Mouse (Mus musculus) layer of hippocampus, adult 18-20 months (tissue): ENCODE data around the gene Gpx4. TPM values are rescaled to one million over a fixed set of nuclear protein-coding genes. Genes with fewer than 3 reads are reported as not detected.

Experiments used
- DNase-seq, 2 experiments: peaks; one replicate each; pipeline ENCODE4 v3.0.0; 2022; ENCODE audit warnings: low spot score in 2 of 2
- total RNA-seq, 2 experiments: library from RNA; stranded (reverse); gene quantifications; 2 replicates each; pipeline ENCODE4 v1.2.3; 2021

The Gpx4 gene
- total RNA-seq, 2 experiments from 2014 or later: 509 to 545 TPM

GRCm38 (mm10) chr10:80102216-80102915, 55.4 kb downstream of the Gpx4 start:
- peak; percentile 64 to 77 for DNase-seq

DNA sequence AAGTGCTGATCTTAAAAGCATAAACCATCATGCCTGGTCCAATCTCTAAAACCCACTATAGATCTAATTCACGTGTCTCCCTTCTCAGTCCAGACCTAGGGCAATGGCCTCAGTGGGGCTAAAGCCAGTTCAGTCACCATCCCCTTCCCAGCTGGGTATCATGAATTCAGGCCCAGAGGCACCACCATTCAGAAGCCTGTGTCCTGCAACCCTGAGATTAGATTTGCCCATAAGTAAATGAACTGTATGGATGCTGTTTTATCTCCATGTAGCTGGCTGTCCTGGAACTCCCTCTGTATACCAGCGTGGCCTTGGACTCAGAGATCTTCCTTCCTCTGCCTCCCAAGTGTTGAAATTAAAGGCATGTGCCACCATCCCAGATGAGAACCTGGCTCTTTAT, 56.1 kb downstream of the Gpx4 start:
- no peak for DNase-seq

DNA sequence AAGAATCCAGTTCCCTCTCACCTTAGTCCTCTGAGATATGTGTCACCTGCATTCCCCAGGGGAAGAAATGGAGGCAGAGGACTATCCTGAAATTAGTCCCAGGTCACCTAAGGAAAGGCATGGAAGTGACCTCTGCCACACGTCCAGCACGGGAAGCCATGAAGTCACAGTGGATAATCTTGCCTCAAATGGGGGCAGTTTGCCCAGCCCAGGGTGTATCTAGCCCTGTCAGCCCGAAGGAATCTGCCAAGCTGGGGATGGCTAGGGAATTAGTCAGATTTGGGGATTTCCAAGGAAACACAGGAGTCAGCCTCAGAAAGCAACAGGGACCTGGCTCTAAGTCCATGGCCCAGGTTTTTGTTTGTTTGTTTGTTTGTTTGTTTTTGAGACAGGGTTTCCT, 57.2 kb downstream of the Gpx4 start:
- no peak for DNase-seq

- DNase-seq: no peak
Measured at GRCm38 (mm10) chr10:80105460-80105859, 58.5 kb downstream of the Gpx4 start, which contains the start of gene Sbno2. Gene Sbno2 (minus strand): TSS chr10:80105571.

GRCm38 (mm10) chr10:80105926-80106325, 59.0 kb downstream of the Gpx4 start:
- DNase-seq: no peak

Other genes starting within 250 kb of the Gpx4 start
- gene Misp, start 226.2 kb upstream of the Gpx4 start, total RNA-seq: 1 to 10 TPM in 1 of 2 experiments, under 1 TPM in 1; 0.54 to 1.3 TPM
- gene Ptbp1, start 192.7 kb upstream of the Gpx4 start, total RNA-seq: 10 to 100 TPM; 48.8 to 58.4 TPM
- 1 to 10 TPM in 1 of 2 experiments, under 1 TPM in 1; 0.94 to 2.0 TPM for gene Prtn3, start 172.7 kb upstream of the Gpx4 start, total RNA-seq
- 10 to 100 TPM; 30.6 to 34.4 TPM for gene Plppr3, start 172.5 kb upstream of the Gpx4 start, total RNA-seq
- not detected for gene Elane, start 160.9 kb upstream of the Gpx4 start, total RNA-seq
- not detected for gene Cfd, start 156.3 kb upstream of the Gpx4 start, total RNA-seq
- gene Med16, start 138.2 kb upstream of the Gpx4 start, total RNA-seq: 10 to 100 TPM; 53.8 to 55.2 TPM
- gene Gm26602, start 136.3 kb upstream of the Gpx4 start, total RNA-seq: not detected
- gene Kiss1r, start 130.2 kb upstream of the Gpx4 start, total RNA-seq: 1 to 10 TPM; 6.7 to 7.8 TPM
- 100 to 1,000 TPM; 366 to 401 TPM for gene R3hdm4, start 126.0 kb upstream of the Gpx4 start, total RNA-seq
- 1 to 10 TPM; 5.5 to 5.8 TPM for gene Arid3a, start 120.1 kb upstream of the Gpx4 start, total RNA-seq
- 10 to 100 TPM; 40.3 to 42.1 TPM for gene Wdr18, start 87.0 kb upstream of the Gpx4 start, total RNA-seq
- gene Grin3b, start 76.5 kb upstream of the Gpx4 start, total RNA-seq: under 1 TPM in 1 of 2 experiments, not detected in 1; 0.15 TPM
- gene Tmem259, start 62.8 kb upstream of the Gpx4 start, total RNA-seq: 100 to 1,000 TPM; 118 to 123 TPM
- gene Cnn2, start 58.6 kb upstream of the Gpx4 start, total RNA-seq: 1 to 10 TPM; 3.6 to 5.2 TPM
- gene Abca7, start 50.7 kb upstream of the Gpx4 start, total RNA-seq: 10 to 100 TPM; 10.2 to 12.0 TPM
- 1 to 10 TPM; 4.1 to 4.2 TPM for gene Arhgap45, start 30.5 kb upstream of the Gpx4 start, total RNA-seq
- gene Polr2e, start 7.4 kb upstream of the Gpx4 start, total RNA-seq: 10 to 100 TPM; 88.2 to 93.9 TPM
- 10 to 100 TPM; 16.3 to 16.9 TPM for gene Sbno2, start 58.4 kb downstream of the Gpx4 start, total RNA-seq
- gene Stk11, start 68.6 kb downstream of the Gpx4 start, total RNA-seq: 100 to 1,000 TPM; 101 to 102 TPM
- 100 to 1,000 TPM; 354 to 359 TPM for gene Atp5d, start 91.5 kb downstream of the Gpx4 start, total RNA-seq
- gene Cbarp, start 93.7 kb downstream of the Gpx4 start, total RNA-seq: 100 to 1,000 TPM; 362 to 363 TPM
- gene Midn, start 101.1 kb downstream of the Gpx4 start, total RNA-seq: 10 to 100 TPM; 59.4 to 68.4 TPM
- gene Cirbp, start 118.8 kb downstream of the Gpx4 start, total RNA-seq: 10 to 100 TPM; 60.7 to 76.4 TPM
- 1 to 10 TPM; 6.4 to 6.5 TPM for gene 1600002K03Rik, start 125.8 kb downstream of the Gpx4 start, total RNA-seq
- 10 to 100 TPM in 1 of 2 experiments, 1 to 10 TPM in 1; 8.9 to 10.1 TPM for gene Efna2, start 132.3 kb downstream of the Gpx4 start, total RNA-seq
- gene Mum1, start 179.3 kb downstream of the Gpx4 start, total RNA-seq: 10 to 100 TPM; 37.4 to 45.1 TPM
- 100 to 1,000 TPM; 218 to 228 TPM for gene Ndufs7, start 202.0 kb downstream of the Gpx4 start, total RNA-seq
- gene Gamt, start 213.8 kb downstream of the Gpx4 start, total RNA-seq: 10 to 100 TPM; 24.5 to 26.7 TPM
- gene Dazap1, start 214.3 kb downstream of the Gpx4 start, total RNA-seq: 10 to 100 TPM; 77.2 to 83.0 TPM
- gene Rps15, start 245.3 kb downstream of the Gpx4 start, total RNA-seq: 1,000 to 10,000 TPM in 1 of 2 experiments, 100 to 1,000 TPM in 1; 997 to 1,043 TPM
- 10 to 100 TPM; 94.5 to 95.5 TPM for gene Apc2, start 248.8 kb downstream of the Gpx4 start, total RNA-seq